7 mouse cellular contexts compared by ENCODE assay signal in the genomic region with DNA sequence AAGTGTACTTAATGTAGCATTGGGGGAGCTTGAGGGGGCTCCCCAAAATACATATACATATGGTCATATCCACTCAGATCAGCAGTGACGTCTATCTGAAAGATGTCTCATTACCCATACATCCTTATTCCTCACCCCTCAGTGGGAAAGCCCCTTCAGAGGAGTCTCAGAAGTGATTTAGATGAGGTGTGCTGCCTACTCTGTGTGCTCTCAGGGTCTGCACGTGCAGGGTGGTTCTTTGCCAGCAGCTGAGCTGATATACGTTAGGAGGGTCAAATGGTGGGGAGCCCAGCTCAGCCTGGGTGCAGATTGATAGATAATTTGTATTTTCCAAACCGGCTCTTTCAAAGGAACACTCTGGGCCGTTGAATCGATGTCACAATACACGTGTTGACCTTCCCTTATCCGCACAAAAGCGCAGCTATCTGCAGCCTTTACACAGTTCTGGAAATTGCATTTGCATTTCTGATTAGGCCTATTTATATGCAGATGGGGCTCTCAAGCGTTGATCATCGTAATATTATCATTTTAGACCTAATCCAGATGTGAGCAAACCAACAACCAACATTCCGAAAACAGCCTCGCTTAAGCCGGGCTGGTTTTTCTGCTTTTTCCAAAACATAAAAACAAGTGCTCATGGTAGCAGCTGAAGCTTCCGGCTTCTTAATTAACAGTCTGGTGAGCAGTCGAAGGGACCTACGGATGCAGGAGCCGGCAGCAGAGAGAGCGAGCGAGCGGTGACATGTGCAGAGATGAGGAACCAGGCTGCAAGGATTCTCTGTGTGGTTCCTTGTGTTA.
DNase-seq lines count a peak whose midpoint lies in the region; ATAC-seq lines count a peak whose summit lies in the region.

No protein-coding gene starts in this region.

- H3K4me1 ChIP-seq in liver, embryonic 11.5 days (replicated peaks; ENCODE audit: control insufficient read depth, insufficient read depth, low read length): no peaks in the 10 kb centered on the region
- 0 out of 2 replicates have a peak, but pooled peaks cover 8% of the 10 kb centered on the region for H3K4me1 ChIP-seq in embryonic facial prominence, embryonic 14.5 days (ENCODE audit: control insufficient read depth, insufficient read depth, low read length)

- H3K36me3 ChIP-seq in liver, embryonic 11.5 days (ENCODE audit: control insufficient read depth, insufficient read depth, low read length): no peaks in the 10 kb centered on the region
- no peaks in the 10 kb centered on the region for H3K36me3 ChIP-seq in embryonic facial prominence, embryonic 14.5 days (ENCODE audit: control insufficient read depth, insufficient read depth, low read length)
- H3K36me3 ChIP-seq in splenic B cell, adult 2 months (ENCODE audit: control insufficient read depth, insufficient read depth, low read length, poor library complexity, severe bottlenecking): no peaks in the 10 kb centered on the region

- H3K9me3 ChIP-seq in liver, embryonic 11.5 days (ENCODE audit: control insufficient read depth, low read length): no peaks in the 10 kb centered on the region
- H3K9me3 ChIP-seq in embryonic facial prominence, embryonic 14.5 days (ENCODE audit: control insufficient read depth, low read length): no peaks in the 10 kb centered on the region

- intact Hi-C loops in left cerebral cortex, postnatal 4 days (cut with DNase I): loop anchor here (2.0 to 10.0 kb wide), 3 partner anchors 100 to 537 kb away; a partner anchor contains a TSS

- no peak for DNase-seq in liver, embryonic 11.5 days (ENCODE audit: low spot score)
- no peak for DNase-seq in liver
- peak; percentile 52 for DNase-seq in embryonic facial prominence, embryonic 14.5 days (ENCODE audit: low spot score)
- peak; percentile 19 for DNase-seq in left cerebral cortex, postnatal 4 days
- peak; percentile 61 for DNase-seq in splenic B cell, adult 2 months (ENCODE audit: low read depth, low spot score)
- no peak for DNase-seq in spleen, postnatal 14 days (ENCODE audit: low spot score in 2 of 2)
- DNase-seq in urinary bladder, postnatal 14 days (ENCODE audit: low spot score): no peak

- H3K9ac ChIP-seq in liver, embryonic 11.5 days (ENCODE audit: low read depth, low read length): no peak overlapping the region
- H3K9ac ChIP-seq in embryonic facial prominence, embryonic 14.5 days (ENCODE audit: low read depth, low read length): 0 out of 2 replicates have a peak overlapping the region, but pooled peaks have one; percentile 19

- 21% methylated on average over 21 of the region's 21 CpGs for WGBS in liver, embryonic 11.5 days
- WGBS in embryonic facial prominence, embryonic 14.5 days: 9% methylated on average over 21 of the region's 21 CpGs

- H3K4me3 ChIP-seq in liver, embryonic 11.5 days (ENCODE audit: low read depth, low read length): no peak overlapping the region
- 0 out of 2 replicates have a peak overlapping the region, but pooled peaks have one; percentile 7 for H3K4me3 ChIP-seq in embryonic facial prominence, embryonic 14.5 days (ENCODE audit: low read depth, low read length)

- peaks cover 15% of the 10 kb centered on the region for H3K27me3 ChIP-seq in liver, embryonic 11.5 days (replicated peaks; ENCODE audit: control insufficient read depth, insufficient read depth, low read length)
- peaks cover 18% of the 10 kb centered on the region; the same call in 1 of the 2 replicates for H3K27me3 ChIP-seq in embryonic facial prominence, embryonic 14.5 days (replicated peaks; ENCODE audit: control insufficient read depth, insufficient read depth, low read length)
- H3K27me3 ChIP-seq in splenic B cell, adult 2 months (ENCODE audit: control insufficient read depth, insufficient read depth, low read length, poor library complexity, severe bottlenecking): no peaks in the 10 kb centered on the region

- no peak for ATAC-seq in liver, embryonic 11.5 days (replicated peaks; ENCODE audit: low FRiP score)
- ATAC-seq in embryonic facial prominence, embryonic 14.5 days (ENCODE audit: low read depth): no peak

- 0 out of 2 replicates have a peak overlapping the region, but pooled peaks have one; percentile 18 for H3K4me2 ChIP-seq in liver, embryonic 11.5 days
- peak overlapping the region; percentile 49 for H3K4me2 ChIP-seq in embryonic facial prominence, embryonic 14.5 days (ENCODE audit: low read depth, low read length)

- no peak overlapping the region for H3K27ac ChIP-seq in liver, embryonic 11.5 days (ENCODE audit: low read depth, low read length)
- no peak overlapping the region for H3K27ac ChIP-seq in embryonic facial prominence, embryonic 14.5 days (replicated peaks; ENCODE audit: low read depth, low read length)

Comparison
In these comparisons a context has a peak if more than half of its experiments do, and no peak if none do; other contexts are left out.
1. DNase-seq: peak in embryonic facial prominence, embryonic 14.5 days (single experiment), left cerebral cortex, postnatal 4 days (single experiment) and splenic B cell, adult 2 months (single experiment); none in liver, embryonic 11.5 days (single experiment), liver (single experiment), spleen, postnatal 14 days (0 of 2) and urinary bladder, postnatal 14 days (single experiment).